Mouse (Mus musculus): ENCODE measurements at regions not wholly inside any gene's neighbourhood (a gene's known extent, or its start where the extent isn't known, plus 50 kb on each side); places are given as distances from the start of the nearest gene placed in this dataset.
"Not testable (repeated sequence)": the region's sequence is repeated elsewhere in the genome, so short reads cannot be mapped to it uniquely, and the experiment has no call there.

DNA sequence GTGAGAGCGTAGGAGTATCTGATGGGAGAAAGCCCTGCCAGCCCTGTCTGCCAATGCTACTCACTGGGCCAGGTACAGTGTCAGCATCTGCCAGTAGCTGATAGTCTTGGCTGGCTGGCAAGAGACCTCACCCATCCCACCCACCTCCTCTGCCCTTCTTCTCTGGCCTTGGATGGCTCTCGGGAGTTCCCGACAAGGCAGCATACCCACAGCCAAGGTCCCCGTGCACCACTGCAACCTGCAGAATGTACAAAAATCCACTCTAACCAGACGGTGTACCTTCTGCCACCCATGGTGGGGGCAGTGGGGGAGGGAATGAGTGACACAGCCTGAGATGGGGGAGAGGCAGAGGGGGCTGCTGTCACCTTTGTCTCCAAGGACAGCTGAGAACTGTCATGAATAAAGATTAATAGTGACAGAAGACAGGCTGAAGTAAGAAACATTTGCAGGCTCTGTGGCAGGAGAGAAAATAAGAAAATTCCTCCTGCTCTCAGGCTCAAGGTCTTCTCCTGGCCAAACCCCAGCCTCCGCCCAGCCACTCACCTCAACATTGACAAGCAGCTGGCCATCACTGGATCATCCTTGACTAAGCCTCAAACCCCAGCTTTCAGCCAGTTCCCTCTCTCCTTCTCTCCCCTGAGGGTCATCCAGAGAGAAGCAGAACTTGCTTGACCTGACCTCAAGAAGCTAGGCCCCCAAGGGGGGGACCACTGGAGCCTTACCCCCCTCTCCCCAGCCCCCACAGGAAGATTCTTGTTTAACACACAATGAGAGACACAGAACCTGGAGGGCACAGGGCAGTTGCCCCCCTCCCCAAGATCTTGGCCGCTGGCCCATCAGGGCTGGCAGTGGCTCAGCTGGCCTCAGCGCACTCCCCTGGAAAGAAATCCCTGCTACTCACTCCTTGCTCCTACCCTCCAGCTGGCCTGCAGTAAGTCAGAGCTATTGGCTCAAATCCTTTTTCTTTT is 73.7 kb downstream of the Cpn2 start:
- ATAC-seq, result no peak

DNA sequence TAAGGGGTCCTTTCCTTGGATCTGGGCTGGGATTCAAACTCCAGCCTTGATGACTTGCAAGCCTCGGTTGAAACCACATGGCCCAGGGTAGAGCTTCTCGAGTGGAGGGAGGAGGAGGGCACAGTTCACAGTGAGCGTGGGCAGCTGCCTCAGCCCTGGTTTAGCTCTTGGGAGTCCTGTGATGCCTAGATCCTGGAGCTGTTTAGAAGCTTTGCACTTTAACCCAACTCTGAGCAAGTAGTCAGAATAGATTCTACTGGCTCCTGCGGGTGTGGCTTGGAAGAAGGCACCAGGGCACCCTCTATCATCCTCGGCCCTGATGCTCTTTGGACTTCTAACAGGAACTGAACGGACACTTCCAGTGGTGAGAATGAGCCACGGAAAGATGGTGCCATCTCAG is 72.5 kb downstream of the Cpn2 start:
- no peak for ATAC-seq

DNA sequence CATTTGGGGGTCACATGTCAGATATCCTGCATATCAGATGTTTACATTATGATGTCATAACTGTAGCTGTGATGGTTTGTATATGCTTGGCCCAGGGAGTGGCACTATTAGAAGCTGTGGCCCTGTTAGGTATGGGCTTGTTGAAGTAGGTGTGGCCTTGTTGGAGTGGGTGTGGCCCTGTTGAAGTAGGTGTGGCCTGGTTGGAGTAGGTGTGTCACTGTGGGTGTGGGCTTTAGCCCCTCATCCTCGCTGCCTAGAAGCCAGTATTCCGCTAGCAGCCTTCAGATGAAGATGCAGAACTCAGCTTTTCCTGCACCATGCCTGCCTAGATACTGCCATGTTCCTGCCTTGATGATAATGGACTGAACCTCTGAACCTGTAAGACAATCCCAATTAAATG is 71.4 kb downstream of the Cpn2 start:
- not testable (repeated sequence) for ATAC-seq

DNA sequence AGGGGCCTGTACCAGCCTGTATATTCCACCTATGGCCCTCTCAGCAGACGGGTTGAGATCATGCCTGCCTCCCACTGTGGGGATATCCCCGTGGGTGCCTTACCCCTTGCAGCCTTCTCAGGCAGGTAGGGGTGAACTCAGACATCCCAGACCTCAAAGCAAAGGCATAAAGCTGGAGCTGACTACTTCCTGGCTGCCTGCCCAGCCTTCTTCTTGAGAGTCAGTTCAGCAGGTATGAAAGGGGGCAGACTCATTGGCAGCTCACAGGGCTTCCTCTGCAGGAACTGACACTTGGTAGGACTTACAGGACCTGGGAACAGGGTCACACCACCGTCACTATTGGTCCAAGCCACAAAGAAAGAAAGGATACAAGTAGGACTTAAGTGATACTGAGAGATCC is 69.9 kb downstream of the Cpn2 start:
- ATAC-seq, result no peak

DNA sequence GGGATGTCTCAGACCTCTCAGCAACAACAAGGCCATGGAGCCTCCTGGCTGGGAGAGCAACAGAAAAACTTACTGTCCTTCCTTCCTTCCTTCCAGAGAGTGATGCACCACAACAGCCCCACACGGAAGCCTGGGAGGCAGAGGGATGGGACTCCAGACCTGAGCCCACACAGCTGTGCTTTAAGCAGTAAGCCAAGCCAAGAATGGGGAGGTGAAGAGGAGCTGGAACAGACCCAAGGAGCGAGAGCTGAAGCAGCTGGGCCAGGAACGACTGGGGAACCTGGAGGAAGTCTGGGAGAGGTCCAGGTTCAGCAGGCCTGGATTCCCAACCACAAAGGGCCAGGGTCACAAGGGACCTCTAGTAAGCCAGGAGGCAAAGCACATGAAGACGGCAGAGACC is 67.5 kb downstream of the Cpn2 start:
- ATAC-seq, result no peak

DNA sequence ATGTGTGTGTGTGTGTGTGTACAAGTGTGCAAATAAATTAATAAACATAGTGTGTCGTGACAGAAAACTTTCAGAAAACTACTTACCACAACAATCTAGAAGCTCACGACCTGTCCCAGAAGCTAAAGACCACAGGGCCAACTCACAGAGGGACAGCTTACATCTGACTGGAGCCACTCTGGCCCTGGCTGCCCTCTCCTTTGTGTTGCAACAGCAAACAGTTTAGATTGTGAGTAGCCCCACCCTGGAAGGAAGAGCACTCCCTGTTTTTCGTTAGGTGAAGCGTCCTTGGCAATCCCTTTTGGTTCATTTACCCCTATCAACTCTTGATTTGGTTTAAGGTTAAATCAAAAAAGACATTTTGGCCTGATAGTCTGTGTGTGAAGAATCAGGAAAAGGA is 63.2 kb downstream of the Cpn2 start:
- ATAC-seq, result no peak

DNA sequence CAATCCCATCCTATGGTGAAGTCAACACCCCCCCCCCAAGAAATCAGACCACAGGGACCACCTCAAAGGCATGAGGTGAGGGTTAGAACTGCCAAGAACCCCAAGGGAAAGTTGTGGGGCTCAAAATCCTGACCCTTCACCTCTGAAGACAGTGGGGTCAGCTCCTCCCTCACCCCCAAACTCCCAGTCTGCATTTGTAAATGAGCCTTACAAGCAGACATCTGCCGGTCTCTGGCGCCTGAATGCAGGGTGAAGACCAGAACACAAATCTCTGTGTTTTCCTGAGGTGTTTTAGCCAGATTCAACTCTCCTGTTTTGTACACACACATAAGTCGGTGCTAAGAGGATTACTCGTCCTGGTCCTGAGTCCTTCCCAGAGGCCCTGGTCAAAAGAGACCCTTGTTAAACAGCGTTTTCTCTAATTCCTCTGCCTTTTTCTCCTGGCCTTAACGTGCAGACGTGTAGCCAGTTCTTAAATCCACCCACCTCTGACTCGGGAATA is 61.9 kb downstream of the Cpn2 start:
- ATAC-seq, result no peak

DNA sequence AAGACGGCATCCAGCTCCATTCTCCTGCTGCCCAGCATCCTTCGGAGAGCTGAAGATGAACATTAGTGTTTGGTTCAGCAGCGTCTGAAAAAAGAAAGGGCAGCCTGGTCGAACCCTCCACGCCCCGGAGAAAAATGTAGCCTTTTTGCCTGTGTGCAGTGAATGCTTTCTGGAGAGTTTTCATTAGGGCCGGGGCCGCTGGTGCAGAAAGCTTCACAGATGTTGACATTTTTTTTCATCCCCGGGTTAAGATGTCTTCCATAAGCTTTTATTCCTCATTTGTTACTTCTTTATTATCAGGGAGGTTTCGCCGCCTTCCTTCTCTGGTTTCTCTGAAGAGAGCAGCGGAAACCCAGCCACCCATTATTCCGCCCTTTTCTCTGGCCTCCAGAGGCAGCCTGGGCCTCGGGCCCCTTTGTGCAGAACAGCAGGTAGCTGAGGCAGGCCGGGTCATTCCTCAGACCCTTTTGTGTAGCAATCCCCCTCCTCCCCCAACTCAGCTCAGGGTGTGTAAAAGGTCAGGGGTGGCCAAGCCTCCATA is 61.4 kb downstream of the Cpn2 start:
- ATAC-seq, result no peak

All from inflammation-experienced regulatory T-cells, adult 6 months (primary cell).